Mouse (Mus musculus) G1E (cell line): Measurements from ENCODE around the gene Gm10073. TPM values are rescaled to one million over a fixed set of nuclear protein-coding genes. Genes with fewer than 3 reads are reported as not detected.

ENCODE experiments used
- ATAC-seq: 2 replicates; pipeline ENCODE4 v1.8.0; 2016; ENCODE audit warnings: mild to moderate bottlenecking; ENCODE audit not compliant: insufficient number of reproducible peaks, poor library complexity, low FRiP score, severe bottlenecking; ENCODE audit errors: extremely low read depth
- DNase-seq: peaks from one replicate; pipeline ENCODE4 v3.0.0; 2012; ENCODE audit warnings: low spot score
- H3K27me3 ChIP-seq: 2 replicates; pipeline ENCODE4 v1.6.1; 2012; ENCODE audit warnings: mild to moderate bottlenecking, low read length, inconsistent platforms; ENCODE audit not compliant: insufficient read depth
- H3K36me3 ChIP-seq: replicated peaks from 2 replicates; pipeline ENCODE3; 2012; ENCODE audit warnings: mild to moderate bottlenecking, inconsistent platforms
- H3K4me1 ChIP-seq: 2 replicates; pipeline ENCODE4 v1.6.1; 2012; ENCODE audit warnings: low read depth, low read length, inconsistent platforms, mixed read lengths; ENCODE audit not compliant: insufficient read depth
- H3K4me3 ChIP-seq: 2 replicates; pipeline ENCODE4 v1.5.1; 2012; ENCODE audit warnings: low read depth, mild to moderate bottlenecking, inconsistent platforms, low read length, moderate library complexity, mixed read lengths
- H3K9me3 ChIP-seq: replicated peaks from 2 replicates; pipeline ENCODE4 v1.6.1; 2012; ENCODE audit warnings: inconsistent platforms
- CTCF ChIP-seq: IDR thresholded peaks from 2 replicates; pipeline ENCODE4 v1.5.1; 2012; ENCODE audit warnings: low read depth, low read length, inconsistent platforms, mixed read lengths
- GATA1 ChIP-seq: IDR thresholded peaks from 2 replicates; pipeline ENCODE4 v1.6.1; 2012; ENCODE audit warnings: borderline replicate concordance, low read length, inconsistent platforms, mixed read lengths
- GATA2 ChIP-seq: IDR thresholded peaks from 2 replicates; pipeline ENCODE4 v1.6.1; 2012; ENCODE audit warnings: low read depth, low read length, inconsistent platforms, borderline replicate concordance
- POLR2AphosphoS5 ChIP-seq: IDR thresholded peaks from 2 replicates; pipeline ENCODE4 v1.6.1; 2012; ENCODE audit warnings: low read depth, low read length, inconsistent platforms; ENCODE audit not compliant: insufficient replicate concordance
- TAL1 ChIP-seq: conservative IDR thresholded peaks from 2 replicates; pipeline ENCODE4 v1.6.1; 2012; ENCODE audit warnings: low read depth, low read length, inconsistent platforms, mixed read lengths
- polyA plus RNA-seq: library from polyadenylated mRNA; stranded (reverse); fragments of >175 nt; gene quantifications from 2 replicates; pipeline ENCODE4 v1.2.3, GENCODE M21; 2012
- total RNA-seq, 2 experiments: library from RNA; stranded (forward) in 1 of 2; stranded (reverse) in 1 of 2; fragments of 200-1000 nt in 1 of 2; fragments of >200 nt in 1 of 2; fragmentation: Nextera tagmentation in 1 of 2; gene quantifications; 2 replicates each; pipeline ENCODE4 v1.2.3; 2014 to 2017

Gm10073 gene
- total and polyA plus RNA-seq, 3 experiments: 19.3 to 296 (median 20.2) TPM

GRCm38 (mm10) chr8:106535448-106535847 is 37.8 kb downstream of the Gm10073 start:
- no peak for DNase-seq
- H3K4me1 ChIP-seq: no peaks in the 10 kb centered on the region
- H3K36me3 ChIP-seq: no peaks in the 10 kb centered on the region
- H3K9me3 ChIP-seq: no peaks in the 10 kb centered on the region
- H3K27me3 ChIP-seq: no peaks in the 10 kb centered on the region
- no peak for ATAC-seq
- TF ChIP-seq GATA2 (no peak), TAL1 (no peak), CTCF (peak; percentile 21; the same call in 1 of the 2 replicates), POLR2AphosphoS5 (no peak)
- H3K4me3 ChIP-seq: no peak overlapping the region

GRCm38 (mm10) chr8:106534449-106534848 is 38.8 kb downstream of the Gm10073 start:
- Histone ChIP-seq H3K27me3 (no peaks in the 10 kb centered on the region), H3K36me3 (no peaks in the 10 kb centered on the region), H3K4me3 (no peak overlapping the region), H3K9me3 (no peaks in the 10 kb centered on the region), H3K4me1 (no peaks in the 10 kb centered on the region)
- ATAC-seq (no peak), DNase-seq (no peak)
- no peak for TF ChIP-seq TAL1
- TF ChIP-seq CTCF: peak; percentile 57

GRCm38 (mm10) chr8:106533709-106534108 is 39.6 kb downstream of the Gm10073 start:
- ATAC-seq (no peak), DNase-seq (no peak)
- Histone ChIP-seq H3K4me3 (no peak overlapping the region), H3K4me1 (no peaks in the 10 kb centered on the region), H3K36me3 (no peaks in the 10 kb centered on the region), H3K27me3 (no peaks in the 10 kb centered on the region), H3K9me3 (no peaks in the 10 kb centered on the region)
- TF ChIP-seq GATA1 (no peak), TAL1 (no peak), CTCF (no peak), POLR2AphosphoS5 (no peak), GATA2 (no peak)

- Histone ChIP-seq H3K9me3 (no peaks in the 10 kb centered on the region), H3K36me3 (no peaks in the 10 kb centered on the region), H3K4me3 (no peak overlapping the region), H3K4me1 (no peaks in the 10 kb centered on the region), H3K27me3 (no peaks in the 10 kb centered on the region)
- DNase-seq (no peak), ATAC-seq (no peak)
- no peak for TF ChIP-seq TAL1
- no peak for TF ChIP-seq POLR2AphosphoS5
- peak; percentile 48; the same call in 1 of the 2 replicates for TF ChIP-seq CTCF
- TF ChIP-seq GATA1: no peak
These were observed 42.7 kb downstream of the Gm10073 start for GRCm38 (mm10) chr8:106530566-106530965.

GRCm38 (mm10) chr8:106529885-106530482 is 43.3 kb downstream of the Gm10073 start:
- no peak for TF ChIP-seq TAL1
- no peak for TF ChIP-seq GATA1
- H3K36me3 ChIP-seq: no peaks in the 10 kb centered on the region
- H3K4me1 ChIP-seq: no peaks in the 10 kb centered on the region
- no peaks in the 10 kb centered on the region for H3K27me3 ChIP-seq
- no peak for DNase-seq
- ATAC-seq: no peak
- H3K9me3 ChIP-seq: no peaks in the 10 kb centered on the region
- no peak overlapping the region for H3K4me3 ChIP-seq

- TF ChIP-seq POLR2AphosphoS5: no peak
- no peak for TF ChIP-seq CTCF
- no peak for TF ChIP-seq GATA2
- no peak for TF ChIP-seq TAL1
- TF ChIP-seq GATA1: no peak
- no peak overlapping the region for H3K4me3 ChIP-seq
- no peaks in the 10 kb centered on the region for H3K27me3 ChIP-seq
- H3K9me3 ChIP-seq: no peaks in the 10 kb centered on the region
- H3K4me1 ChIP-seq: no peaks in the 10 kb centered on the region
- ATAC-seq (no peak), DNase-seq (no peak)
- H3K36me3 ChIP-seq: no peaks in the 10 kb centered on the region
These were observed 44.5 kb downstream of the Gm10073 start for GRCm38 (mm10) chr8:106528596-106529249.
